Mouse (Mus musculus): Measurements from ENCODE around the gene Olfr394. TPM values are rescaled to one million over a fixed set of nuclear protein-coding genes. Genes with fewer than 3 reads are reported as not detected.
"Not testable (repeated sequence)": the region's sequence is repeated elsewhere in the genome, so short reads cannot be mapped to it uniquely, and the experiment has no call there.

Olfr394 gene
- total RNA-seq (2021), result not detected
- long read RNA-seq, experiment 1, result 0 reads
- long read RNA-seq, experiment 2, result 0 reads

GRCm38 (mm10) chr11:73890671-73891070 is at the start of gene Olfr394:
Gene Olfr394, minus strand, starts transcription at chr11:73890771.
- DNase-seq, result no peak

DNA sequence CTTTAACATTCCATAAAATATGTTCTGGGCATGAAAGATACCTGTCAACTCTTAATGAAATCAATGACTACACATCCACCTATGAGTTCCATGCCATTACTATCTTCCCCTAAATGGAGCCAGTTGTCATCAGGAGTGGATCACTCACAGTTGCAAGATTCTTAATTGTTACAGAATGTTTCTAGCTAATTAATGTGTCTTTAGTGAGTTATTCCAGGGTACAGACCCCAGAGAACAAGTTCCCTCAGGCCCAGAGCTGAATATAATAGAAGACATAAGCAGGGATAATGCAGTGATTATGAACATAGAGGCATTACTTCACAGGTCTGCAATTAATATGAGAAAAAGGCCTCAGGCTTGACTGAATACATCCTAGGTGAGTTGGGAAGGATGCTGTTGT is 45.8 kb upstream of the Olfr394 start, which contains the start of gene Olfr23:
TSS of gene Olfr23 (plus strand) at position 301 of the 400 bp plus-strand sequence.
- intact Hi-C loops (cut with DNase I), result no loop called here
- TF ChIP-seq CTCF (IDR thresholded peaks at IDR 0.05), result no peak
- H3K27ac ChIP-seq, result no peak within 1 kb of the TSS
- no peak within 1 kb of the TSS for H3K4me3 ChIP-seq
- DNase-seq, result no peak

More at GRCm38 (mm10) chr11:73890671-73891070, at the start of gene Olfr394:
- intact Hi-C loops (cut with DNase I), result no loop called here
- no peak for TF ChIP-seq CTCF (IDR thresholded peaks at IDR 0.05)
- Histone ChIP-seq H3K27ac (no peak within 1 kb of the TSS), H3K4me3 (no peak within 1 kb of the TSS)

GRCm38 (mm10) chr11:73909199-73909598 is 18.6 kb upstream of the Olfr394 start, which contains the start of gene Olfr395:
Gene Olfr395, minus strand, starts transcription at chr11:73909299.
- H3K4me3 ChIP-seq; DNase-seq; H3K27ac ChIP-seq; intact Hi-C loops (cut with DNase I): not testable (repeated sequence)

- intact Hi-C loops (cut with DNase I), result no loop called here
- H3K27ac ChIP-seq, result no peak within 1 kb of the TSS
- no peak for DNase-seq
- H3K4me3 ChIP-seq, result no peak within 1 kb of the TSS
- TF ChIP-seq CTCF (IDR thresholded peaks at IDR 0.05), result no peak
Measured at GRCm38 (mm10) chr11:73851354-73851753, 39.2 kb downstream of the Olfr394 start, which contains the start of gene Olfr393. Gene Olfr393, minus strand, starts transcription at chr11:73851454.

Other genes with a start within 250 kb of the Olfr394 start
- not detected for gene Zfp735, start 202.0 kb downstream of the Olfr394 start, total RNA-seq (2021)
- not detected for gene Olfr389, start 110.1 kb downstream of the Olfr394 start, total RNA-seq (2021)
- not detected for gene Olfr390, start 107.8 kb downstream of the Olfr394 start, total RNA-seq (2021)
- gene Olfr391-ps, start 87.7 kb downstream of the Olfr394 start, total RNA-seq (2021), result not detected
- gene Olfr392, start 73.7 kb downstream of the Olfr394 start, total RNA-seq (2021), result not detected
- not detected for gene Olfr393, start 39.3 kb downstream of the Olfr394 start, total RNA-seq (2021)
- gene Olfr395, start 18.5 kb upstream of the Olfr394 start, total RNA-seq (2021), result not detected
- not detected for gene Olfr23, start 45.9 kb upstream of the Olfr394 start, total RNA-seq (2021)
- not detected for gene Olfr397, start 70.0 kb upstream of the Olfr394 start, total RNA-seq (2021)
- gene Olfr398, start 99.6 kb upstream of the Olfr394 start, total RNA-seq (2021), result not detected
- gene Olfr139, start 165.8 kb upstream of the Olfr394 start, total RNA-seq (2021), result not detected
- gene Olfr399, start 165.8 kb upstream of the Olfr394 start, total RNA-seq (2021), result not detected
- not detected for gene Zfp616, start 179.2 kb upstream of the Olfr394 start, total RNA-seq (2021)
- gene Olfr401, start 222.9 kb upstream of the Olfr394 start, total RNA-seq (2021), result not detected

Data from gastrocnemius, adult 2 months (tissue).